Mouse (Mus musculus): ENCODE measurements around the gene Kyat1.
"Not testable (repeated sequence)": the region's sequence is repeated elsewhere in the genome, so short reads cannot be mapped to it uniquely, and the experiment has no call there.

Gene Kyat1

GRCm38 (mm10) chr2:30173541-30174240 lies 32.0 kb downstream of the Kyat1 start:
- DNase-seq (ENCODE audit: low spot score): no peak

GRCm38 (mm10) chr2:30171997-30172382 lies 33.7 kb downstream of the Kyat1 start:
- no peak for DNase-seq (ENCODE audit: low spot score)

GRCm38 (mm10) chr2:30171371-30171996 lies 34.2 kb downstream of the Kyat1 start, which contains the start of gene Endog:
Endog (plus strand) TSS chr2:30171493.
- DNase-seq (ENCODE audit: low spot score): peak; percentile 40

- no peak for DNase-seq (ENCODE audit: low spot score)
Measured at GRCm38 (mm10) chr2:30166677-30167076, 39.0 kb downstream of the Kyat1 start.

- DNase-seq (ENCODE audit: low spot score): no peak
Measured at GRCm38 (mm10) chr2:30164340-30164932, 41.2 kb downstream of the Kyat1 start.

GRCm38 (mm10) chr2:30161809-30162208 lies 43.8 kb downstream of the Kyat1 start:
- DNase-seq (ENCODE audit: low spot score): no peak

- DNase-seq (ENCODE audit: low spot score): not testable (repeated sequence)
Measured at GRCm38 (mm10) chr2:30159871-30160270, 45.8 kb downstream of the Kyat1 start.

GRCm38 (mm10) chr2:30152616-30153015 lies 53.0 kb downstream of the Kyat1 start:
- DNase-seq (ENCODE audit: low spot score): no peak

- no peak for DNase-seq (ENCODE audit: low spot score)
Measured at GRCm38 (mm10) chr2:30151840-30152239, 53.8 kb downstream of the Kyat1 start.

- no peak for DNase-seq (ENCODE audit: low spot score)
Measured at GRCm38 (mm10) chr2:30147466-30147865, 58.2 kb downstream of the Kyat1 start.

GRCm38 (mm10) chr2:30144436-30144835 lies 61.2 kb downstream of the Kyat1 start:
- no peak for DNase-seq (ENCODE audit: low spot score)

GRCm38 (mm10) chr2:30140021-30140420 lies 65.6 kb downstream of the Kyat1 start:
- DNase-seq (ENCODE audit: low spot score): not testable (repeated sequence)

GRCm38 (mm10) chr2:30136458-30136857 lies 69.2 kb downstream of the Kyat1 start:
- DNase-seq (ENCODE audit: low spot score): no peak

All from spleen, adult 12 weeks (tissue).